Mouse (Mus musculus): Measurements from ENCODE around the gene Ovca2.

- TF ChIP-seq POLR2A (IDR thresholded peaks at IDR 0.05; ENCODE audit: low read depth, low read length) (no peak), CTCF (IDR thresholded peaks at IDR 0.05; ENCODE audit: borderline replicate concordance, insufficient read depth, low read length) (no peak)
These were observed 11.2 kb upstream of the Ovca2 start for GRCm38 (mm10) chr11:75189713-75190370.

Data from embryonic fibroblast, embryonic 13.5 days (primary cell).